Mouse (Mus musculus) cerebellum, postnatal 14 days (tissue): ENCODE measurements around the gene Vmn2r116.
"Not testable (repeated sequence)": the region's sequence is repeated elsewhere in the genome, so short reads cannot be mapped to it uniquely, and the experiment has no call there.

Experiments used
- DNase-seq, 2 experiments: peaks; one replicate each; pipeline ENCODE4 v3.0.0; 2021; ENCODE audit warnings: mixed read lengths in 2 of 2

Vmn2r116 gene

DNA sequence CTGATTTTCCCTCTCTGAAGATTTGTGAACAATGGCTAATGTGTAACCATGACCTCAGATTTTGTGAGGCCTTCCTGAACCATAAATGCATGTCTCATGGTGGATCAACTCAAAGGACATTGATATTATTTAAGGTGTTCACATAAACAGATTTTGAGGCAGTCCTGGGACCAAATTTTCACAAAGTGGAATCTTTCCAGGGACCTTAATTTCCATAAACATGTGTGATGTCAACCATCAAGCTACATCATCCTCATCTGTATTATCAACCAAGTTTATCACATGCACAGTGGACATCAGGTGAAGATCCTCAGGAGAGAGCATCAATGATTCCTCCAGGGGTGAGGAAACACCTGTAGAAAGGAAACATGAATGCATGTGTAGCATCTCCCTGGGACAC, at the start of gene Vmn2r116:
Vmn2r116 (plus strand) TSS at position 301 of the 400 bp plus-strand sequence.
- DNase-seq, result not testable (repeated sequence)

DNA sequence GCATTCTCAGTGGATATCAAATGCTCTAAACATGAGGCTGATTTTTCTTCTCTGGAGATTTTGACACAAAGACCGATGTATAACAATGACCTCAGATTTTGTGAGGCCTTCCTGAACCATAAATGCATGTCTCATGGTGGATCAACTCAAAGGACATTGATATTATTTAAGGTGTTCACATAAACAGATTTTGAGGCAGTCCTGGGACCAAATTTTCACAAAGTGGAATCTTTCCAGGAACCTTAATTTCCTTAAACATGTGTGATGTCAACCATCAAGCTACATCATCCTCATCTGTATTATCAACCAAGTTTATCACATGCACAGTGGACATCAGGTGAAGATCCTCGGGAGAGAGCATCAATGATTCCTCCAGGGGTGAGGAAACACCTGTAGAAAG, 41.0 kb upstream of the Vmn2r116 start, which contains the start of gene Vmn2r115:
Vmn2r115 (plus strand) TSS at position 301 of the 400 bp plus-strand sequence.
- DNase-seq, result not testable (repeated sequence)

DNA sequence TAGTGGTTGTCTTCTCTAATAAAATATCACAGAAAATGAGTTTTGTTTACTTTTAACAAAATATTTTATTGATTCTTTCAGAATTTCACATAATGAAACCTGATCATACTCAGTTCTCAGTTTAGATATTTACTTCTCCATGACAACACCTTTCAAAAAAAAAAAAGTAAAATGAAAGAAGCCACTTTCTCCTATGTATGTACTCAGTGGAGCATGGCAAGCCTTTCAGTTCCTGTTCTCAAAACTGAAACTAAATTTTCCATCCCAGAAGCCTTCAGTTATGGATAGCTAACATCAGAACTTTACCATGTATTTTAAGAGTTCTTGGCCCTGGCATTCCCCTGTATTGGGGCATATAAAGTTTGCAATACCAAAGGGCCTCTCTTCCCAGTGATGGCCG, 32.8 kb upstream of the Vmn2r116 start:
- DNase-seq, result no peak

DNA sequence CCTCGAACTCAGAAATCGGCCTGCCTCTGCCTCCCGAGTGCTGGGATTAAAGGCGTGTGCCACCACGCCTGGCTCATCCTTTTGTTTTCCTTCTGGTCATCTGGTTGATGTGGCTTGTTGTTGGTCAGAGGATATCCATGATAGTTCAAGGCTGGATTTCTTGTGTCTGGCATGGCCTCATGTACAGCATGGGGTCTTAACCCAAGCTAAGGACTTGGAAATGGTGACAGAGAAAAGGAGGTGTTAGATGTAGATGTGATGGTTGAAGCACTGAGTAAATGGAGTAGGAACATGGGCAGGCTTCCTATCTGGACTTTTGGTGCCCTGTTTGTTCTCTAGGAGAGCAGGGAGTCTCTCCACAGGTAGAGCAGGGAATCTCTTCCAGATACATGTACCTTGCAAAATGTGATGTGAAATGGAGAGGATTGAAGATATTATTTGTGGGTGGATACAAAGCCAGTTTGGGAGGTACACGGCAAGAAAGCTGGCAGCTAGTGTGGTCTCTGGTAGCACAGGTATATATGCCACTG, 48.8 kb downstream of the Vmn2r116 start:
- DNase-seq, result no peak
